Mouse (Mus musculus): ENCODE measurements around the gene Phxr2. TPM values are rescaled to one million over a fixed set of nuclear protein-coding genes. Genes with fewer than 3 reads are reported as not detected.

Phxr2 gene
- polyA plus RNA-seq, 1 experiment = not detected

DNA sequence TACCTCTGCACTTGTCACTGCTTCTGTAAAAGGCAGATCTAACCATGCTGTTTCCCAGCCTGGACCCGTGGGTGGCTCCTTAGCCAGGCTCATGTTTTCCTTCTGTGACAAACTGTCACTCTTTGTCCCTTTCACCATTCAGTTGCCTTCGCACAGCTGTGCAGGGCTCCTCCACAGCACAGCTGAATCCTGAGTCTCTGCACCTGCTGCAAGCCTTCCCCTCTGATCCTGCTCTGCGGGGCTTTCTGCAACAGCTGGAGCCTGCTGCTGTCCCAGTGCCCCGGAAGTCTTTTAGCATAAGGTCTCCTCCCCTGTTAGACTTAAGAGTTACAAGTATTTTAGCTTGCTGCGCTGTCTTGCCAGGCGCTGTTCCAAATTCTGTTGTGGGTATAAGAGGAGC is 6.1 kb upstream of the Phxr2 start:
- Histone ChIP-seq H3ac (ENCODE audit: control insufficient read depth, insufficient read length, low read depth) (no peak overlapping the region), H3K4me3 (ENCODE audit: insufficient read depth, poor library complexity, severe bottlenecking) (no peak overlapping the region), H3K27me3 (ENCODE audit: control insufficient read depth, insufficient read depth, insufficient read length) (no peaks in the 10 kb centered on the region), H3K36me3 (ENCODE audit: control insufficient read depth, insufficient read depth) (peaks cover 10% of the 10 kb centered on the region), H3K79me2 (ENCODE audit: control insufficient read depth, insufficient read depth) (no peaks in the 10 kb centered on the region), H3K79me3 (ENCODE audit: low read depth) (no peaks in the 10 kb centered on the region)
- TF ChIP-seq FOSL1 (IDR thresholded peaks at IDR 0.05; ENCODE audit: insufficient read depth, low read length, poor library complexity, severe bottlenecking) = no peak
- no peak for TF ChIP-seq MAX (IDR thresholded peaks at IDR 0.05)
- no peak for TF ChIP-seq MYOD1 (IDR thresholded peaks at IDR 0.05; ENCODE audit: control insufficient read depth, insufficient read length, low read depth)
- TF ChIP-seq CEBPB (IDR thresholded peaks at IDR 0.05; ENCODE audit: low read depth) = no peak
- TF ChIP-seq USF1 (IDR thresholded peaks at IDR 0.05; ENCODE audit: low read depth) = no peak
- no peak for TF ChIP-seq MYOG (IDR thresholded peaks at IDR 0.05; ENCODE audit: control insufficient read depth, extremely low read depth, insufficient read length)
- TF ChIP-seq CTCF (IDR thresholded peaks at IDR 0.05; ENCODE audit: control insufficient read depth, insufficient read depth, insufficient read length) = no peak

DNA sequence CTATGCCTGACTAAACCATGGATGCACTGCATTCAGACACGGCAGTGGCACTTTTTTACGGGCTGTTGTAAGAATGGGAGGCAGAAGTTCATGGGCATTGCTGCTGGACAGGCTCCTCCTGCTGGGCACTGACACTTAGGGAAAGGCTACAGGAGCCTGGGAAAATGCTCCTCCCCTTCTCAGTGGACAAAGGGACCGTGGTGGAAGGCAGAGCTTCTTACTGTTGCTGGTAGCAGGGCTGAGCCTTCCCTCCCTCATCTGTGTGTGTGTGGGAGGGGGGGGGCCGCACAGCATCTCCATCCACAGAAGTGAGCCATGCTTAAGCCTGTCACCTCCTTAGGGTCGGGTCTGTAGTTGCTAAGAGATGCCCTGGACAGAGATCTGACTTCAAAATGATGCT is 5.2 kb upstream of the Phxr2 start:
- H3ac ChIP-seq (ENCODE audit: control insufficient read depth, insufficient read length, low read depth) = no peak overlapping the region
- no peak for TF ChIP-seq USF1 (IDR thresholded peaks at IDR 0.05; ENCODE audit: low read depth)
- TF ChIP-seq MYOG (IDR thresholded peaks at IDR 0.05; ENCODE audit: control insufficient read depth, extremely low read depth, insufficient read length) = no peak
- TF ChIP-seq CEBPB (IDR thresholded peaks at IDR 0.05; ENCODE audit: low read depth) = no peak
- no peak for TF ChIP-seq FOSL1 (IDR thresholded peaks at IDR 0.05; ENCODE audit: insufficient read depth, low read length, poor library complexity, severe bottlenecking)
- no peak for TF ChIP-seq CTCF (IDR thresholded peaks at IDR 0.05; ENCODE audit: control insufficient read depth, insufficient read depth, insufficient read length)
- TF ChIP-seq MYOD1 (IDR thresholded peaks at IDR 0.05; ENCODE audit: control insufficient read depth, insufficient read length, low read depth) = no peak
- TF ChIP-seq MAX (IDR thresholded peaks at IDR 0.05) = no peak
- peaks cover 10% of the 10 kb centered on the region for H3K36me3 ChIP-seq (ENCODE audit: control insufficient read depth, insufficient read depth)

DNA sequence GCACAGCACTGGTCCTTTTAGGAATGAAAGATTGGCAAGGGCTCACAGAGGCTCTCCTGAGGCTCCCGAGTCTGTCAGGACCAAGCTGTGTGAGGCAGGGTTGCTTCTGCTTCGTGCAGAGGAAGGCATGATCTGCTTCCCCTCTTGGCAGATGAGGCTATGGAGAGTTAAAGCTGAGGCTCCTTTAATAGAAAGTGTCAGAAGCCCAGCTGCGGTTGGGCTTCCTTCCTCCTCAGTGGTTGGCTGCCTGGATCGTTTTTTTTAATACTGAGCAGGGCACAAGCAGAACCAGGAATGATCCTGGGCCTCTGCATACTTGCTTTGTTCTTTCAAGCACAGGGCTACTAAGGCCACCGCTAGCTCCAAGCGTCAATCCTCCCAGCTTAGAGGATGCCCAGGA is 4.5 kb upstream of the Phxr2 start:
- Histone ChIP-seq H3K79me3 (ENCODE audit: low read depth) (no peaks in the 10 kb centered on the region), H3K79me2 (ENCODE audit: control insufficient read depth, insufficient read depth) (no peaks in the 10 kb centered on the region), H3K36me3 (ENCODE audit: control insufficient read depth, insufficient read depth) (peaks cover 10% of the 10 kb centered on the region), H3K4me3 (ENCODE audit: insufficient read depth, poor library complexity, severe bottlenecking) (no peak overlapping the region), H3ac (ENCODE audit: control insufficient read depth, insufficient read length, low read depth) (no peak overlapping the region), H3K27me3 (ENCODE audit: control insufficient read depth, insufficient read depth, insufficient read length) (no peaks in the 10 kb centered on the region)
- TF ChIP-seq CEBPB (IDR thresholded peaks at IDR 0.05; ENCODE audit: low read depth) = no peak
- TF ChIP-seq MAX (IDR thresholded peaks at IDR 0.05) = no peak
- no peak for TF ChIP-seq CTCF (IDR thresholded peaks at IDR 0.05; ENCODE audit: control insufficient read depth, insufficient read depth, insufficient read length)
- no peak for TF ChIP-seq FOSL1 (IDR thresholded peaks at IDR 0.05; ENCODE audit: insufficient read depth, low read length, poor library complexity, severe bottlenecking)
- TF ChIP-seq MYOG (IDR thresholded peaks at IDR 0.05; ENCODE audit: control insufficient read depth, extremely low read depth, insufficient read length) = no peak
- TF ChIP-seq USF1 (IDR thresholded peaks at IDR 0.05; ENCODE audit: low read depth) = no peak
- TF ChIP-seq MYOD1 (IDR thresholded peaks at IDR 0.05; ENCODE audit: control insufficient read depth, insufficient read length, low read depth) = no peak

More for the DNA sequence above, 5.2 kb upstream of the Phxr2 start:
- Histone ChIP-seq H3K79me2 (ENCODE audit: control insufficient read depth, insufficient read depth) (no peaks in the 10 kb centered on the region), H3K79me3 (ENCODE audit: low read depth) (no peaks in the 10 kb centered on the region), H3K4me3 (ENCODE audit: insufficient read depth, poor library complexity, severe bottlenecking) (no peak overlapping the region), H3K27me3 (ENCODE audit: control insufficient read depth, insufficient read depth, insufficient read length) (no peaks in the 10 kb centered on the region)

DNA sequence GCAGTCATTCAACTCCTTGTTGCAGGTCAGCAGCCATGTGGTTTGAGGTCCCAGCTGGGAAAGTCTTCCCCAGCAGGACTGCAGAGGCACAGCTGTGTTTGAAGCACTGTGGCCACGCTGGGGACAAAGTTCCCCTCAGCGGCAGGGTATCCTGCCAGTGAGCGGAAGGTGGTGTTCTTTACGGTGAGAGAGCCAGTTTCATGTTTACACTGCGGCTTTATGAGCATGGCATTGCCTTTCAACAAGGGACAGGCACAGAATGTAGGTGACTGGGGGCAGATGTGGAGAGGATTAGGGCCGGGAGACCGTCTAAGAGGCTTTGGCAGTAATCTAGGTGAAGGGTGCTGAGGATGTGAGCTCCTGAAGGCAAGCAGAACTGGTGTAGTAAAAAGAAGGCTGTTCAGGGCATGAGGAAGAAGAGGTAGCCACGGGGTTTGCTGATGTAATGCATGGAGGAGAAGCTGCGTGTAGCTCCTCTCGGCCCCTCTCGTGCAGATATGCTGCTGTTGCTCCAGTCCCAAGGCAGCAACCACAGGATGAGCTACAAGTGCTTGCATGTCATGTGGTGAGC is 1.7 kb upstream of the Phxr2 start:
- no peak for TF ChIP-seq MYOG (IDR thresholded peaks at IDR 0.05; ENCODE audit: control insufficient read depth, extremely low read depth, insufficient read length)
- no peak for TF ChIP-seq CTCF (IDR thresholded peaks at IDR 0.05; ENCODE audit: control insufficient read depth, insufficient read depth, insufficient read length)
- no peak for TF ChIP-seq USF1 (IDR thresholded peaks at IDR 0.05; ENCODE audit: low read depth)
- no peak for TF ChIP-seq MAX (IDR thresholded peaks at IDR 0.05)
- no peak for TF ChIP-seq MYOD1 (IDR thresholded peaks at IDR 0.05; ENCODE audit: control insufficient read depth, insufficient read length, low read depth)
- TF ChIP-seq CEBPB (IDR thresholded peaks at IDR 0.05; ENCODE audit: low read depth) = no peak
- no peak for TF ChIP-seq FOSL1 (IDR thresholded peaks at IDR 0.05; ENCODE audit: insufficient read depth, low read length, poor library complexity, severe bottlenecking)
- Histone ChIP-seq H3ac (ENCODE audit: control insufficient read depth, insufficient read length, low read depth) (no peak overlapping the region), H3K36me3 (ENCODE audit: control insufficient read depth, insufficient read depth) (peaks cover 10% of the 10 kb centered on the region), H3K27me3 (ENCODE audit: control insufficient read depth, insufficient read depth, insufficient read length) (no peaks in the 10 kb centered on the region), H3K79me2 (ENCODE audit: control insufficient read depth, insufficient read depth) (no peaks in the 10 kb centered on the region), H3K4me3 (ENCODE audit: insufficient read depth, poor library complexity, severe bottlenecking) (no peak overlapping the region), H3K79me3 (ENCODE audit: low read depth) (no peaks in the 10 kb centered on the region)

DNA sequence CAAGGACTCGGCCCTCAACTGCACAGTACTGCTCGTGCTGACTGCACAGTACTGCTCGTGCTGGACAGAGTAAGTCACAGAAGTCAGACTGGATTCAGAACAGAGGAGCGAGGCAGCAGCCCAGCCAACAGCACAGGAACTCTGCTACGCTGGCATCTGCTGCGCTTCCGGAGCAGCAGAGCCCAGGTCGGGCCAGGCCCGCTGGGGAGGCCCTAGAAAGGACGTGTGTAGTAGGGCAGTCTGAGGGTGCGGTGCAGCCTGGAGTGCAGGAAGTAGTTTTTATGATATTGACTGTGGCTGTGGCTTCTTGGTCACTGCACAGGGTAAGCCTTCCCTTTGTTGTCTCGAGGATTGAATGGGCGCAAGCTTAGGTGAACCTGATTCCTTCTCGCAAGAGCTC is 829 bp upstream of the Phxr2 start:
- H3K79me2 ChIP-seq (ENCODE audit: control insufficient read depth, insufficient read depth) = no peaks in the 10 kb centered on the region
- H3K36me3 ChIP-seq (ENCODE audit: control insufficient read depth, insufficient read depth) = peaks cover 6% of the 10 kb centered on the region
- no peaks in the 10 kb centered on the region for H3K79me3 ChIP-seq (ENCODE audit: low read depth)
- no peak overlapping the region for H3ac ChIP-seq (ENCODE audit: control insufficient read depth, insufficient read length, low read depth)
- no peak for TF ChIP-seq CEBPB (IDR thresholded peaks at IDR 0.05; ENCODE audit: low read depth)
- TF ChIP-seq USF1 (IDR thresholded peaks at IDR 0.05; ENCODE audit: low read depth) = no peak
- TF ChIP-seq CTCF (IDR thresholded peaks at IDR 0.05; ENCODE audit: control insufficient read depth, insufficient read depth, insufficient read length) = no peak
- no peak for TF ChIP-seq FOSL1 (IDR thresholded peaks at IDR 0.05; ENCODE audit: insufficient read depth, low read length, poor library complexity, severe bottlenecking)
- TF ChIP-seq MAX (IDR thresholded peaks at IDR 0.05) = no peak
- no peak for TF ChIP-seq MYOG (IDR thresholded peaks at IDR 0.05; ENCODE audit: control insufficient read depth, extremely low read depth, insufficient read length)
- TF ChIP-seq MYOD1 (IDR thresholded peaks at IDR 0.05; ENCODE audit: control insufficient read depth, insufficient read length, low read depth) = no peak
- H3K4me3 ChIP-seq (ENCODE audit: insufficient read depth, poor library complexity, severe bottlenecking) = no peak overlapping the region
- no peaks in the 10 kb centered on the region for H3K27me3 ChIP-seq (ENCODE audit: control insufficient read depth, insufficient read depth, insufficient read length)

All from C2C12 (cell line).